In the genomic region with DNA sequence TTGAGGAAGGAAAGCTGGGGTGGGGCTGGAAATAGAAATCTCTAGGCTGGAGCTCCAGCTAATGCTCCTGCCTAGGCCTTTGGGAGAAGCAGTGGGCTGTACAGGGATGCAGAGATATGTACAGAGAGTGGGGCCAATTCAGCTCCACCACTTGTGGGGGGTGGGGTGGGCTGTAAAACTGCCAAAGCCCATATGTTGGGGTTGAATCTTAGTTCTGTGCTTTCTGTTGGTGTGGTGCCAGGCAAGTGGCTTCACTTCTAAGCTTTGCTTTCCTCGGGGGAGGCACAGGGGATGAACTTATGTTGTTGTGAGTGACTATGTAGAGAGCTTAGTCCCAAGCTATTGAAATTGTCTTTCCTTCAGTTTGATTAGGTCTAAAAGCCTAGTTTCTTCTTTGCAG, we compare ENCODE assay signal across 11 mouse cellular contexts.
DNase-seq lines count a peak whose midpoint lies in the region; ATAC-seq and TF ChIP-seq lines count a peak whose summit lies in the region.
"Had no signal": no experiment of that assay in that cellular context is flagged by ENCODE, and none has a peak within 500 bp of the region (broad histone marks: within the 10 kb centered on the region; RNA-seq: fewer than 3 reads in every experiment).

No protein-coding gene starts in this region.

- H3K27me3 ChIP-seq in embryonic facial prominence, embryonic 13.5 days, result no peaks in the 10 kb centered on the region
- no peaks in the 10 kb centered on the region for H3K27me3 ChIP-seq in intestine, embryonic 15.5 days (replicated peaks)

- no peak overlapping the region for H3K9ac ChIP-seq in embryonic facial prominence, embryonic 13.5 days
- no peak overlapping the region for H3K9ac ChIP-seq in intestine, embryonic 15.5 days

- H3K4me1 ChIP-seq in embryonic facial prominence, embryonic 13.5 days, result peaks cover 21% of the 10 kb centered on the region
- H3K4me1 ChIP-seq in intestine, embryonic 15.5 days (replicated peaks), result 0 out of 2 replicates have a peak, but pooled peaks cover 12% of the 10 kb centered on the region
- peaks cover 16% of the 10 kb centered on the region for H3K4me1 ChIP-seq in olfactory bulb, adult 2 months (ENCODE audit: control insufficient read depth, insufficient read depth, low read length)

- no peak for TF ChIP-seq POLR2A in olfactory bulb, adult 2 months (IDR thresholded peaks at IDR 0.05; ENCODE audit: insufficient read depth, low read depth, low read length)

- DNase-seq in left cerebral cortex, adult 2 months (ENCODE audit: extremely low spot score in 1 of 2, low spot score in 2 of 2), result no peak
- DNase-seq in left cerebral cortex, adult 8-10 months (ENCODE audit: low spot score in 2 of 2), result no peak
- DNase-seq in gastrocnemius, postnatal 25 days, result no peak
- DNase-seq: cerebellum, adult 9-10 months; heart, postnatal 36 days had no signal

- peak overlapping the region; percentile 49 for H3K27ac ChIP-seq in left cerebral cortex, adult 2 months
- peak overlapping the region; percentile 81 for H3K27ac ChIP-seq in embryonic facial prominence, embryonic 13.5 days
- peak overlapping the region; percentile 89 for H3K27ac ChIP-seq in intestine, embryonic 15.5 days
- peak overlapping the region; percentile 74; the same call in 1 of the 2 replicates for H3K27ac ChIP-seq in olfactory bulb, adult 2 months (ENCODE audit: insufficient read depth, low read depth, low read length)

- no peak for TF ChIP-seq CTCF in left cerebral cortex, adult 2 months (IDR thresholded peaks at IDR 0.05)
- TF ChIP-seq CTCF in olfactory bulb, adult 2 months (IDR thresholded peaks at IDR 0.05; ENCODE audit: insufficient read depth, low read depth, low read length), result no peak

- 42% methylated on average over 1 of the region's 1 CpGs for WGBS in embryonic facial prominence, embryonic 13.5 days
- 61% methylated on average over 1 of the region's 1 CpGs for WGBS in intestine, embryonic 15.5 days
- 24% methylated on average over 1 of the region's 1 CpGs for WGBS in olfactory bulb, adult 2 months

- H3K9me3 ChIP-seq in embryonic facial prominence, embryonic 13.5 days, result no peaks in the 10 kb centered on the region
- H3K9me3 ChIP-seq in intestine, embryonic 15.5 days, result no peaks in the 10 kb centered on the region

- H3K4me2 ChIP-seq in embryonic facial prominence, embryonic 13.5 days, result 0 out of 2 replicates have a peak overlapping the region, but pooled peaks have one; percentile 10
- H3K4me2 ChIP-seq in intestine, embryonic 15.5 days (replicated peaks), result no peak overlapping the region

- H3K4me3 ChIP-seq in left cerebral cortex, adult 2 months, result no peak overlapping the region
- no peak overlapping the region for H3K4me3 ChIP-seq in embryonic facial prominence, embryonic 13.5 days
- H3K4me3 ChIP-seq in intestine, embryonic 15.5 days (replicated peaks), result no peak overlapping the region
- H3K4me3 ChIP-seq in olfactory bulb, adult 2 months (ENCODE audit: insufficient read depth, low read depth, low read length), result no peak overlapping the region
- H3K4me3 ChIP-seq: erythroblast, embryonic 14.5 days had no signal

- H3K36me3 ChIP-seq in embryonic facial prominence, embryonic 13.5 days, result peaks cover 30% of the 10 kb centered on the region
- H3K36me3 ChIP-seq in intestine, embryonic 15.5 days, result no peaks in the 10 kb centered on the region; the same call in 1 of the 2 replicates

- intact Hi-C loops in left cerebral cortex, adult 2 months (cut with DNase I), result no loop called here

- no peak for ATAC-seq in embryonic facial prominence, embryonic 13.5 days (ENCODE audit: insufficient number of reproducible peaks, insufficient read depth, low FRiP score, low TSS enrichment, low read depth)
- ATAC-seq in intestine, embryonic 15.5 days, result no peak
- no peak for ATAC-seq in inflammation-experienced regulatory T-cells, adult 6 months
- ATAC-seq: CD4-positive, CD25-positive, alpha-beta regulatory T cell, adult 4 months had no signal
